Mouse (Mus musculus) forebrain, embryonic 10.5 days (tissue): Measurements from ENCODE around the gene Txn2. TPM values are rescaled to one million over a fixed set of nuclear protein-coding genes. Genes with fewer than 3 reads are reported as not detected.
"Not testable (repeated sequence)": the region's sequence is repeated elsewhere in the genome, so short reads cannot be mapped to it uniquely, and the experiment has no call there.

Experiments used
- DNase-seq: peaks from one replicate; pipeline ENCODE4 v3.0.0-alpha.2; 2017; ENCODE audit warnings: low spot score; ENCODE audit errors: extremely low spot score
- H3K27ac ChIP-seq: fragments of 300-500 bp; sonication (generic); 2 replicates; pipeline ENCODE4 v1.5.1; 2016; ENCODE audit warnings: mild to moderate bottlenecking
- H3K27me3 ChIP-seq: fragments of 300-500 bp; sonication (generic); 2 replicates; pipeline ENCODE4 v1.6.1; 2016; ENCODE audit warnings: mild to moderate bottlenecking; ENCODE audit not compliant: poor library complexity, severe bottlenecking
- H3K36me3 ChIP-seq: fragments of 300-500 bp; sonication (generic); replicated peaks from 2 replicates; pipeline ENCODE4 v1.6.1; 2016; ENCODE audit warnings: mild to moderate bottlenecking, moderate library complexity
- H3K4me1 ChIP-seq: fragments of 300-500 bp; sonication (generic); 2 replicates; pipeline ENCODE4 v1.6.1; 2016
- H3K4me3 ChIP-seq: fragments of 300-500 bp; sonication (generic); 2 replicates; pipeline ENCODE4 v1.5.1; 2016; ENCODE audit warnings: mild to moderate bottlenecking, moderate library complexity
- H3K9me3 ChIP-seq: fragments of 300-500 bp; sonication (generic); 2 replicates; pipeline ENCODE4 v1.6.1; 2016; ENCODE audit warnings: mild to moderate bottlenecking, moderate library complexity
- WGBS: fragments of 180-500 bp; shearing (Covaris S2); methylation state at CpG from one replicate; pipeline ENCODE4 v1.1.7; 2016; 5-methylcytosine and 5-hydroxymethylcytosine counted together
- polyA plus RNA-seq: library from polyadenylated mRNA; unstranded; fragments of >200 nt; fragmentation: Nextera tagmentation; extraction: Ambion mirVana; gene quantifications from 2 replicates; pipeline ENCODE4 v1.2.1, GENCODE M21; 2016

Txn2 gene
- polyA plus RNA-seq, 1 experiment from 2014 or later: 291 TPM

DNA sequence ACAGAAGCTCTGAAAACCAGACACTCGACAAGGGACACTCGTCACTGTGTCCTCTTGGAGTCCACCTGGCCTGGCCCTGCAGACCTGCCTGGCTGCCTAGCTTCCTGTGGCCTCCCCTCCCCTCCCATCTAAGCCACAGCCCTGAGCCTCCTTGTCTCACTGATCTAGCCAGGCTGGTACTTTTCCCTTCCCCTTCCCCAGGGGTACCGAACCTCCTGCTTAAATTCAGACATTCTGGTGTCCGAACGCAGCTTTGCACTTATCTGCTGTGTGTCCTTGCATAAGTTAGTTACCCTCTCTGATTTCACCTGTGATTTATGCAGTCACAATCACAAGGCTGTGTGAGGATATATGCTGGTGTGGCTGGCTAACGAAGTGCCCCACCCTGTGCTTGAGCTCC, 46.5 kb downstream of the Txn2 start:
- no peak overlapping the region for H3K4me3 ChIP-seq
- H3K27ac ChIP-seq: peak overlapping the region; percentile 86
- DNase-seq: no peak
- 69% methylated on average over 6 of the region's 6 CpGs for WGBS
- peaks cover 28% of the 10 kb centered on the region for H3K4me1 ChIP-seq
- H3K36me3 ChIP-seq: no peaks in the 10 kb centered on the region
- no peaks in the 10 kb centered on the region for H3K27me3 ChIP-seq
- H3K9me3 ChIP-seq: no peaks in the 10 kb centered on the region

DNA sequence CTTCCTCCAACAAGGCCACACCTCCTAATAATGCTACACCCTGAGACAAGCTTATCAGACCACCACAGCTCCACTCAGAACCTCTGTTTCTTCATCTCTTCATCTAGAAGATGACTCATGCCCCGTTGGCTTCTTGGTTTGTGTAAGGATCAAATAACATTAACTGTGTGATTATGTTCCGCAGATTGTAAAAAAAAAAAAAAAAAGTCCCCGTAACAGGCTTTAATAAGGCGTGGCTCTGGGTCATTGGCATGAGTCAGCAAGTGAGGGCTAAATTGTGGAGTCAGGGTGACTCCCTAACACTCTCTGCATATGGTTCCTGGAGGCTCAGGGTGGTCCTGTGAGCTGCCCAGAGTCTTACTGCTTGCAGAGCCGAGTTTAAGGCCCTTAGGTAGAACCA, 47.1 kb downstream of the Txn2 start:
- 69% methylated on average over 5 of the region's 5 CpGs for WGBS
- peak overlapping the region; percentile 86 for H3K27ac ChIP-seq

DNA sequence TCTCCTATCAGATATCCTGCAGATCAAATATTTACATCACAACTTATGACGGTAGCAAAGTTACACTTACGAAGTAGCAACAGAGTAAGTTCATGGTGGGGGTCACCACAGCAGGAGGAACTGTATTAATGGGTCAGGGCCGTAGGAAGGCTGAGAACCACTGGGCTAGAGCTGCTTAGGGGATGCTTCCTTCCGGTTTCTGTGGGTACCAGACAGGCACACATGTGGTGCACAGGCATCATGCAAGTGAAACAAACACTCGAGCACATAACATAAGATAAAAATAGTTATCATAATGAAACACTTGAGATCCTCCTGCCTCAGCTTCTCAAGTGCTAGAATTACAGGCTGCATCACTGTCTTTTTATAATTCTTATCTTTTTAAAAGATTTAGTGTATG, 48.1 kb downstream of the Txn2 start:
- no peak for DNase-seq
- WGBS: 87% methylated on average over 5 of the region's 5 CpGs
- no peaks in the 10 kb centered on the region for H3K27me3 ChIP-seq
- no peaks in the 10 kb centered on the region for H3K9me3 ChIP-seq
- no peak overlapping the region for H3K27ac ChIP-seq
- no peak overlapping the region for H3K4me3 ChIP-seq
- no peaks in the 10 kb centered on the region for H3K36me3 ChIP-seq
- peaks cover 23% of the 10 kb centered on the region for H3K4me1 ChIP-seq

More for the DNA sequence above, 47.1 kb downstream of the Txn2 start:
- Histone ChIP-seq H3K9me3 (no peaks in the 10 kb centered on the region), H3K36me3 (no peaks in the 10 kb centered on the region), H3K27me3 (no peaks in the 10 kb centered on the region), H3K4me3 (no peak overlapping the region), H3K4me1 (peaks cover 28% of the 10 kb centered on the region)
- no peak for DNase-seq

DNA sequence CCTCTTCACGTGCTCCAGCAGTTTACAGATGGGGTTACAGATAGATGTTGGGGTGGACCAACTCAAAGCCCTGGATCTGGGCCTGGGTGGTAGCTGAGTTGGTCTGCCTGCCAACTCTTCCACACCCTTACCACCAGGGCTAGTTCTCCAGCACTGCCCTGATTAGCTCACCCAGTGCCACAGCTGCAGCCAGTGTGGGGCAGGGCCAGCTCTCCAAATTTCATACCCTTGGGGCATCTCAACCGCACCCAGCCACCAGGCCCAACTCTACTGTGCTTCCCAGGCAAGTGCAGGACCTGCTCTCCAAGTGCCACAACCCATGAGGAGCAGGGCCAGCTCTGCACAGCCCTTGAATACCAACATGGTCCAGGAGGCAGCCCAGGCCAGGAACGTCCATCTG, 49.0 kb downstream of the Txn2 start:
- H3K4me1 ChIP-seq: peaks cover 23% of the 10 kb centered on the region
- WGBS: 93% methylated on average over 3 of the region's 3 CpGs
- no peak for DNase-seq
- no peaks in the 10 kb centered on the region for H3K36me3 ChIP-seq
- H3K27ac ChIP-seq: no peak overlapping the region
- H3K4me3 ChIP-seq: no peak overlapping the region
- H3K9me3 ChIP-seq: no peaks in the 10 kb centered on the region
- no peaks in the 10 kb centered on the region for H3K27me3 ChIP-seq

DNA sequence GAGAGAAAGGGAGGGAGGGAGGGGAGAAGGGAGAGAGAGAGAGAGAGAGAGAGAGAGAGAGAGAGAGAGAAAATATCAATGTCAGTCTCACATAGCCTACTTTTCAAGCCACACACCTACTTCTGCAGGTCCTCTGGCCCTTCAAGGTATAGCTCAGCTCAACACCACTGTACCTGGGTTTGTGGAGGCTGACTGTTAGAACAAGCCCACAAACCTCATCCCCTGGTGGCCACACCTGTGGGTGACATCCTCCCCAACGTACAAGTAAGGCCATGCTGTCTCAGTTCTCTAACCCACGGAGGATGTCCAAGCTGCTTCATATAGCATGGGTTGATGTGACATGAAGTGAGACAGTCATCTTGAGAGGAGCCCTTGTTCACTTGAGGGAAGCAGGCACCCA, 51.6 kb downstream of the Txn2 start:
- no peaks in the 10 kb centered on the region for H3K9me3 ChIP-seq
- H3K4me1 ChIP-seq: peaks cover 14% of the 10 kb centered on the region
- 71% methylated on average over 2 of the region's 2 CpGs for WGBS
- no peak overlapping the region for H3K4me3 ChIP-seq
- H3K36me3 ChIP-seq: no peaks in the 10 kb centered on the region
- no peak overlapping the region for H3K27ac ChIP-seq
- no peaks in the 10 kb centered on the region for H3K27me3 ChIP-seq
- no peak for DNase-seq

DNA sequence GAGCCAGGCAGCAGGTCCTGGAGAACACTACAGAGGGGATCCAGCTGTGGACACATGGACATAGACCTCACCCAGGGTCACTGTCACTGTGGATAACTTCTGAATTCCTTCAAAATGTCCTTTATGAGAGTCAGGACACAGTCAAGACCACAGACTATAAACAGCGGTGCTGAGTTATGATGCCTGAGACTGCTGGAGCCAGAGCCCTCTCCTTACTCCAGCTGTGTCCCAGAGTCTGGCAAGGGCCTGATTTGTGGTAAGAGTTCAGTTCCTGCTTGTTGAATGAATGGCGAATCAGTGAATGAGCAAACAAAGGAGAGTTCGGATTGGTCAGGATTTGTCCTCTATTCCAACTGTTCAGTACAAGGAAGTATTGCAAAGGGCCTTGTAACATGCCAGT, 52.1 kb downstream of the Txn2 start:
- Histone ChIP-seq H3K9me3 (no peaks in the 10 kb centered on the region), H3K27me3 (no peaks in the 10 kb centered on the region), H3K36me3 (no peaks in the 10 kb centered on the region), H3K4me3 (no peak overlapping the region), H3K4me1 (peaks cover 9% of the 10 kb centered on the region; the same call in 1 of the 2 replicates), H3K27ac (no peak overlapping the region)
- 85% methylated on average over 3 of the region's 3 CpGs for WGBS
- DNase-seq: no peak

DNA sequence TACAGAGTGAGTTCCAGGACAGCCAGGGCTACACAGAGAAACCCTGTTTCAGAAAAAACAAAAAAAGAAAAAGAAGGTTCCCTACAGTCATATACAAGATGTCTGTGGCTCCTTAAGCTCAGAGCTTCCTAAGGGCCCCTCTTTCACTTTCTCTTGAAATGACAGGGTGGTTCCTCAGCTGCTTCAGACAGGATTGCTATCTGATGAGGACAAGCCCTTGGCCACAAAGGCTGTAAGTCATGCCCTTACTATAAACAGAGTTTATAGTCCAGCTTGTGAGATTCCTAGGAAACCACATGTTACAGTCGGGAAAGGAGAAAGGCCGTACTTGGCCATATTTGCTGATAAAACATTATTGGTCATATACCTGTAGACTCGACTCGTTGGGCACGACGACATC, 52.9 kb downstream of the Txn2 start:
- H3K4me1 ChIP-seq: peaks cover 9% of the 10 kb centered on the region; the same call in 1 of the 2 replicates
- 95% methylated on average over 6 of the region's 6 CpGs for WGBS
- no peak for DNase-seq
- no peaks in the 10 kb centered on the region for H3K27me3 ChIP-seq
- no peaks in the 10 kb centered on the region for H3K36me3 ChIP-seq
- H3K9me3 ChIP-seq: no peaks in the 10 kb centered on the region
- no peak overlapping the region for H3K27ac ChIP-seq
- no peak overlapping the region for H3K4me3 ChIP-seq

DNA sequence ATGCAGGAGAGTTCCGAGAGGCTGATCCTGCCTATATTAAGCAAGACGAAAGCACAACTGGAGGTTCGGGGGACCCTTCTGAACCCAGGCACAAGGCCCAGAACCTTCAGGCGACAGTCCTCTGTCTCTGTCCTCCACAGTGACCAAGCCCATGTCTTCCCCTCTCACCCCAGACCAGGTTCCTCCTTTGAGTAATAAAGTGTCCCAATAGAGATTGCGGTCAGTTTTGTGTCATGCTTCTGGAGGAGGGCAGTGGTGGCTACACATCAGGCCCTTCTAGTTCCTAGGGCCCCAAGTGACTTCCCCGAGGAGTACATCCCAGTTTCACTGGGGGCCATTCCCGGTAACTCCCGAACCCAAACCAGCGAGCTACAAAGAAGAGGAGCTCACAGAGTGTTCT, 54.0 kb downstream of the Txn2 start:
- DNase-seq: no peak
- H3K9me3 ChIP-seq: no peaks in the 10 kb centered on the region
- H3K36me3 ChIP-seq: no peaks in the 10 kb centered on the region
- WGBS: 87% methylated on average over 9 of the region's 9 CpGs
- no peak overlapping the region for H3K27ac ChIP-seq
- H3K4me1 ChIP-seq: peaks cover 9% of the 10 kb centered on the region; the same call in 1 of the 2 replicates
- no peaks in the 10 kb centered on the region for H3K27me3 ChIP-seq
- no peak overlapping the region for H3K4me3 ChIP-seq

DNA sequence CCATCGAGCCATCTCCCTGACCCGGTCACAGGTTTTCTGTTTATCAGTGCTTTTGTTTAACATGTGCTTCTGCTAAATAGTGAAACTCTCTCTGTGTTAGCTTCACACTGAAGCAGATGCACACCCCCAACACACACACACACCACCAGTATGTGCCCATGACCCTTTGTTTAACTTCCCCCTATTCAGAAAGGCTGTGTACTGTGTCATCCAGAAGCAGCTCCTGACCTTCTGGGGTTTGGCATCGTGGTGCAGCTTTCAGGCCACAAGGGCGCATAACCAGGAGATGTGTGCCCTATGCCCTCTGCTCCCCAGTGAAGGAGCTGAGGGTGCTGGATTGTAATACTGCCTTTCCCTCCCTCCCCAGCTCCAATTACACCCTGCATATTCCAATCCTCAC, 54.5 kb downstream of the Txn2 start:
- H3K27ac ChIP-seq: 0 out of 2 replicates have a peak overlapping the region, but pooled peaks have one; percentile 35
- H3K9me3 ChIP-seq: no peaks in the 10 kb centered on the region
- no peak for DNase-seq
- 74% methylated on average over 4 of the region's 4 CpGs for WGBS
- H3K4me1 ChIP-seq: peaks cover 9% of the 10 kb centered on the region; the same call in 1 of the 2 replicates
- H3K4me3 ChIP-seq: no peak overlapping the region
- H3K27me3 ChIP-seq: no peaks in the 10 kb centered on the region
- no peaks in the 10 kb centered on the region for H3K36me3 ChIP-seq

DNA sequence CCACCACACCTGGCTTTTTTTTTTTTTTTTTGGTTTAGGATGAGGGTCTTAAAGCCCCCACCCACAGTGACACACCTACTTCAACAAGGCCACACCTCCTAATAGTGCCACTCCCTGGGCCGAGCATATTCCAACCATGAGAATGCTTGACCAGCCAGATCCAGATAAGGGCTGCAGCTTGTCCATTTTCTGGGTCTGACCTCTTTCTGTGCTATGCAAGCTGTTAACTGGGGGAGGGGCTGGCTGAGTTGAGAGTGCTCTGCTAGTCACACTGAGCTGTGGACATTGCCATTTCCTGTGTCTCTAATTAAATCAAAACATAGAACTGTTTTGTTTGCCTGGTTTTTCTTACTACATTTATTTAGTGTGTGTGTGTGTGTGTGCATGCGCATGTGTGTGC, 55.2 kb downstream of the Txn2 start:
- 83% methylated on average over 2 of the region's 2 CpGs for WGBS
- no peak overlapping the region for H3K4me3 ChIP-seq
- peaks cover 9% of the 10 kb centered on the region; the same call in 1 of the 2 replicates for H3K4me1 ChIP-seq
- no peak for DNase-seq
- H3K27ac ChIP-seq: peak overlapping the region; percentile 35; the same call in 1 of the 2 replicates
- H3K36me3 ChIP-seq: no peaks in the 10 kb centered on the region
- no peaks in the 10 kb centered on the region for H3K27me3 ChIP-seq
- H3K9me3 ChIP-seq: no peaks in the 10 kb centered on the region

DNA sequence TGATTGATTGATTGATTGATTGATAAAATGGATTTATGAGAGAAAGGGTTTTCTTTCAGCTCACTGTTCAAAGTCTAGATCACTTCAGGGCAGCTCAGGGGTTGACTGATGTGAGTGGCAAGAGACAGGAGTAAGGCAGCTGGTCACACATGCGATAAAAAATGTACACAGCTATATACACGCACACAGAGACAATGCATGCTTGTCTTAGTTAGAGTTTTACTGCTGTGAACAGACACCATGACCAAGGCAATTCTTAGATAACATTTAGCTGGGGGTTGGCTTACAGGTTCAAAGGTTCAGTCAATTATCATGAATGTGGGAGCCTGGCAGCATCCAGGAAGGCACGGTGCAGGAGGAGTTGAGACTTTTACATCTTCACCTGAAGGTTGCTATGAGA, 55.8 kb downstream of the Txn2 start:
- Histone ChIP-seq H3K27me3 (no peaks in the 10 kb centered on the region), H3K36me3 (no peaks in the 10 kb centered on the region), H3K27ac (no peak overlapping the region), H3K4me3 (no peak overlapping the region), H3K4me1 (peaks cover 9% of the 10 kb centered on the region; the same call in 1 of the 2 replicates), H3K9me3 (no peaks in the 10 kb centered on the region)
- DNase-seq: no peak
- WGBS: 90% methylated on average over 3 of the region's 3 CpGs

DNA sequence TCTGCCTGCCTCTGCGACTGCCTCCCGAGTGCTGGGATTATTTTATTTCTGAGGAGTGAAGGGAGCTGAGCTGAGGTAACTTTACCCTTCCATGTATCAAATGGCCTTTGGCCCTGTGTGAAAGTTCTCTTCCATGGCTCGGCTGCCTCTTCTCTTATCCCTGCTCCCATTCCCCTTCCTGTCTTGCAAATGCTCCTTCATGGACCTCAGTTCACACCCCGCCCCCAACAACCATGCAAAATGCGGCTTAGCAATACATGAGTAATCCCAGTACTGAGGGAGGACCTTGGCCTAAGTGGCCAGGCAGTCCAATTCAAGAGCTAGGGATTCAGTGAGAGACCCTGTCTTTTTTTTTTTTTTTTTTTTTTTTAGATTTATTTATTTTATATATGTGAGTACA, 60.5 kb downstream of the Txn2 start:
- WGBS: 95% methylated on average over 5 of the region's 5 CpGs
- no peak for DNase-seq
- H3K9me3 ChIP-seq: no peaks in the 10 kb centered on the region
- H3K27ac ChIP-seq: no peak overlapping the region
- H3K27me3 ChIP-seq: no peaks in the 10 kb centered on the region
- peaks cover 9% of the 10 kb centered on the region for H3K4me1 ChIP-seq
- no peak overlapping the region for H3K4me3 ChIP-seq
- H3K36me3 ChIP-seq: no peaks in the 10 kb centered on the region

DNA sequence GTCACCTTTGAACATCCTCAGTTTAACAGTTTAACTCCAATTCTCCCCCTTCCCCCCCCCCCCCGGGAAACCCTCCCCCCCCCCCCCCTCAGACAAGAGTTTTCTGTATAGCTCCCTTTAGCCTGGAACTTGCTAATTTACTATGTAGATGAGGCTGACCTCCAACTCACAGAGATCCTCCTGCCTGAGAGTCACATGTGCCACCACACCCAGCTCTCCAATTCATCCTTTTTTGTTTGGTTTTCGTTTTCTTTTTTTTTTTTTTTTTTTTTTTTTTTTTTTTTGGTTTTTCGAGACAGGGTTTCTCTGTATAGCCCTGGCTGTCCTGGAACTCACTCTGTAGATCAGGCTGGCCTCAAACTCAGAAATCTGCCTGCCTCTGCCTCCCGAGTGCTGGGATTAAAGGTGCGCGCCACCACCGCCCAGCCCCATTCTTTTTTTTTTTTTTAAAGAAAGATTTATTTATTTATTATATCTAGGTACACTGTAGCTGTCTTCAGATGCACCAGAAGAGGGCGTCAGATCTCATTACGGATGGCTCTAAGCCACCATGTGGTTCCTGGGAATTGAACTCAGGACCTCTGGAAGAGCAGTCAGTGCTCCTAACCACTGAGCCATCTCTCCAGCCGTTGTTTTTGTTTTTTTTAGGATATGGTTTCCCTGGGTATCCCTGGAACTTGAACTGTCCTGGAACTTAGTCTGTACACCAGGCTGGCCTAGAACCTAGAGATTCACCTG, 61.4 kb downstream of the Txn2 start:
- H3K9me3 ChIP-seq, H3K4me3 ChIP-seq, DNase-seq, H3K27ac ChIP-seq, H3K36me3 ChIP-seq, H3K27me3 ChIP-seq, H3K4me1 ChIP-seq: not testable (repeated sequence)
- 86% methylated on average over 9 of the region's 10 CpGs for WGBS
